Mouse (Mus musculus) myocyte (in vitro differentiated cells): ENCODE data around the gene Serpinb5. TPM values are rescaled to one million over a fixed set of nuclear protein-coding genes. Genes with fewer than 3 reads are reported as not detected.

Source experiments
- H3K27me3 ChIP-seq: one replicate; pipeline ENCODE4 v1.6.1; 2011; ENCODE audit not compliant: control insufficient read depth, insufficient read depth, insufficient read length
- H3K36me3 ChIP-seq: one replicate; pipeline ENCODE4 v1.6.1; 2011; ENCODE audit not compliant: control insufficient read depth, insufficient read depth
- H3K4me2 ChIP-seq: one replicate; pipeline ENCODE4 v1.6.1; 2011; ENCODE audit warnings: low read depth, control low read depth
- H3K4me3 ChIP-seq: one replicate; pipeline ENCODE4 v1.5.1; 2011; ENCODE audit warnings: mild to moderate bottlenecking, control low read depth, moderate library complexity
- H3K79me2 ChIP-seq: one replicate; pipeline ENCODE4 v1.6.1; 2011; ENCODE audit not compliant: control insufficient read depth, insufficient read depth
- H3ac ChIP-seq: one replicate; pipeline ENCODE4 v1.6.1; 2011; ENCODE audit not compliant: control insufficient read depth, insufficient read length
- CEBPB ChIP-seq: IDR thresholded peaks from 2 replicates; pipeline ENCODE4 v1.6.1; 2011; ENCODE audit warnings: mild to moderate bottlenecking, moderate library complexity; ENCODE audit not compliant: poor library complexity, insufficient read depth, severe bottlenecking
- E2F4 ChIP-seq: IDR thresholded peaks from one replicate; pipeline ENCODE4 v1.6.1; 2011; ENCODE audit warnings: mild to moderate bottlenecking, control low read depth, moderate library complexity; ENCODE audit not compliant: insufficient read depth
- MAX ChIP-seq: IDR thresholded peaks from one replicate; pipeline ENCODE4 v1.6.1; 2011; ENCODE audit warnings: low read depth, mild to moderate bottlenecking, control low read depth
- MYOD1 ChIP-seq, 3 experiments: IDR thresholded peaks; one replicate each; pipeline ENCODE4 v1.6.1; 2011; ENCODE audit warnings: control low read depth in 2 of 3, low read depth in 2 of 3, mild to moderate bottlenecking in 2 of 3, moderate library complexity in 1 of 3; ENCODE audit not compliant: insufficient read length in 2 of 3, control insufficient read depth in 1 of 3
- MYOG ChIP-seq, 3 experiments: IDR thresholded peaks; one replicate each; pipeline ENCODE4 v1.6.1; 2011; ENCODE audit warnings: control low read depth in 2 of 3, low read depth in 2 of 3, mild to moderate bottlenecking in 2 of 3; ENCODE audit not compliant: insufficient read length in 2 of 3, control insufficient read depth in 1 of 3, insufficient read depth in 1 of 3
- POLR2A ChIP-seq: IDR thresholded peaks from one replicate; pipeline ENCODE4 v1.6.1; 2011; ENCODE audit warnings: low read depth, mild to moderate bottlenecking, control low read depth, moderate library complexity; ENCODE audit not compliant: insufficient read length
- POLR2AphosphoS2 ChIP-seq: IDR thresholded peaks from one replicate; pipeline ENCODE4 v1.6.1; 2011; ENCODE audit warnings: low read depth, control low read depth; ENCODE audit not compliant: insufficient read length
- REST ChIP-seq: IDR thresholded peaks from one replicate; pipeline ENCODE4 v1.6.1; 2011; ENCODE audit warnings: mild to moderate bottlenecking, control low read depth, moderate library complexity; ENCODE audit not compliant: insufficient read depth, insufficient read length
- SRF ChIP-seq: IDR thresholded peaks from one replicate; pipeline ENCODE4 v1.6.1; 2011; ENCODE audit warnings: low read depth; ENCODE audit not compliant: control insufficient read depth, insufficient read length
- TCF12 ChIP-seq: IDR thresholded peaks from one replicate; pipeline ENCODE4 v1.6.1; 2011; ENCODE audit warnings: mild to moderate bottlenecking, control low read depth; ENCODE audit not compliant: poor library complexity, insufficient read depth, severe bottlenecking
- TCF3 ChIP-seq: IDR thresholded peaks from one replicate; pipeline ENCODE4 v1.6.1; 2011; ENCODE audit warnings: low read depth, control low read depth; ENCODE audit not compliant: insufficient read length
- USF1 ChIP-seq: IDR thresholded peaks from one replicate; pipeline ENCODE4 v1.6.1; 2011; ENCODE audit warnings: low read depth, mild to moderate bottlenecking, control low read depth, moderate library complexity
- polyA plus RNA-seq: library from polyadenylated mRNA; unstranded; fragments of >200 nt; fragmentation: generic; extraction: Trizol; gene quantifications from one replicate; pipeline ENCODE4 v1.2.1, GENCODE M21; 2012; ENCODE audit warnings: missing spikeins

The Serpinb5 gene
- polyA plus RNA-seq, 1 experiment, result not detected

- no peaks in the 10 kb centered on the region for H3K79me2 ChIP-seq
- TF ChIP-seq SRF (no peak), MYOG (IDR thresholded peaks at IDR 0.05; ENCODE audit: control insufficient read depth in 1 of 3, insufficient read depth in 1 of 3, insufficient read length in 2 of 3, low read depth in 2 of 3) (no peak), POLR2AphosphoS2 (no peak), TCF12 (no peak), MAX (no peak), MYOD1 (IDR thresholded peaks at IDR 0.05; ENCODE audit: control insufficient read depth in 1 of 3, insufficient read length in 2 of 3, low read depth in 2 of 3) (no peak), REST (no peak), POLR2A (no peak), E2F4 (no peak), USF1 (no peak), TCF3 (no peak), CEBPB (no peak)
- H3K4me2 ChIP-seq, result no peak overlapping the region
- no peaks in the 10 kb centered on the region for H3K36me3 ChIP-seq
- H3K4me3 ChIP-seq, result no peak overlapping the region
- H3ac ChIP-seq, result no peak overlapping the region
- H3K27me3 ChIP-seq, result peaks cover 8% of the 10 kb centered on the region
Measured at GRCm38 (mm10) chr1:106822297-106822696, 38.7 kb upstream of the Serpinb5 start.

DNA sequence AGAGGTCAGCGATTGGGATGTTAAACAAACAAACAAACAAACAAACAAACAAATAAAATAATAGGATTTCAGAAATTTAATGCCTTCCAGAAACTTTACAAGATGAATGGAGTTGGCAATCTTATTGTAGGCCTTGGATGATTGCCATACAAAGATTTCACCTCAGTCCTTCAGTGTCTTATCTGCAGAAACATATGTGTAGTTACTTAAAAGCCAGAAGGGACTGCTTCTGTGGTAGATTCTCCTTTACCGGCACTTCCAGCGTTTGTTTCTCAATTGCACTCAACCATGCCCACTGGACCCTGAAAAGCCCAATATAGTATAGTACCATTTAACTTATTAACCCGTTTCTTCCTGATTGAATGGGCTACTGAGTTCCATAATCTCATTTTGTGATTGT is 32.2 kb upstream of the Serpinb5 start:
- Histone ChIP-seq H3K4me3 (no peak overlapping the region), H3K27me3 (peaks cover 4% of the 10 kb centered on the region), H3K4me2 (no peak overlapping the region), H3K79me2 (no peaks in the 10 kb centered on the region), H3ac (no peak overlapping the region), H3K36me3 (no peaks in the 10 kb centered on the region)
- TF ChIP-seq E2F4 (no peak), SRF (no peak), MYOD1 (IDR thresholded peaks at IDR 0.05; ENCODE audit: control insufficient read depth in 1 of 3, insufficient read length in 2 of 3, low read depth in 2 of 3) (no peak), MYOG (IDR thresholded peaks at IDR 0.05; ENCODE audit: control insufficient read depth in 1 of 3, insufficient read depth in 1 of 3, insufficient read length in 2 of 3, low read depth in 2 of 3) (no peak), POLR2A (no peak), TCF3 (no peak), REST (no peak), MAX (no peak), USF1 (no peak), TCF12 (no peak)

DNA sequence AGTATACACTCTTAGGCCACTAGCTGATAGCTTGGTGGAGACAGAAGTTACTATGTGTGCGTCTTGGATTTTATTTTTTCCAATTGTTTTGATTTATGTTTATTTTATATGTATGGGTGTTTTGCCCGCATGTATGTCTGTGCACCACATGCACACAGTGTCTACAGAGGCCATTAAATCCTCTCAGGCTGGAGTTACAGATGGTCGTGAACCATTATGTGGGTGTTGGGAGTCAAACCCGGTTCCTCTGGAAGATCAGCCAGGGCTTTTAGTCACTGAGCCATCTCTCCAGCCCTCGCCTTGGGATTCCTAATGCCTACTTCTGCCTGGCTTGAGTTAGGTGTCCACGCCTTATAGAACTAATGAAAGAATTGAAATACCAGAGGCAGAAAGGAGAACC is 4.6 kb downstream of the Serpinb5 start:
- TF ChIP-seq MYOD1 (IDR thresholded peaks at IDR 0.05; ENCODE audit: control insufficient read depth in 1 of 3, insufficient read length in 2 of 3, low read depth in 2 of 3), result no peak
- TF ChIP-seq USF1, result no peak
- TF ChIP-seq TCF3, result no peak
- no peak for TF ChIP-seq REST
- TF ChIP-seq POLR2AphosphoS2, result no peak
- TF ChIP-seq MYOG (IDR thresholded peaks at IDR 0.05; ENCODE audit: control insufficient read depth in 1 of 3, insufficient read depth in 1 of 3, insufficient read length in 2 of 3, low read depth in 2 of 3), result no peak
- TF ChIP-seq POLR2A, result no peak
- TF ChIP-seq MAX, result no peak
- TF ChIP-seq TCF12, result no peak
- TF ChIP-seq E2F4, result no peak
- no peak for TF ChIP-seq CEBPB
- H3K4me3 ChIP-seq, result no peak overlapping the region
- no peak overlapping the region for H3K4me2 ChIP-seq
- H3K79me2 ChIP-seq, result no peaks in the 10 kb centered on the region
- H3K36me3 ChIP-seq, result no peaks in the 10 kb centered on the region
- no peak overlapping the region for H3ac ChIP-seq
- no peaks in the 10 kb centered on the region for H3K27me3 ChIP-seq

GRCm38 (mm10) chr1:106866029-106866428 is 5.1 kb downstream of the Serpinb5 start:
- no peaks in the 10 kb centered on the region for H3K27me3 ChIP-seq
- H3K79me2 ChIP-seq, result no peaks in the 10 kb centered on the region
- H3K36me3 ChIP-seq, result no peaks in the 10 kb centered on the region
- no peak overlapping the region for H3K4me2 ChIP-seq
- TF ChIP-seq MAX (no peak), MYOD1 (IDR thresholded peaks at IDR 0.05; ENCODE audit: control insufficient read depth in 1 of 3, insufficient read length in 2 of 3, low read depth in 2 of 3) (no peak), MYOG (IDR thresholded peaks at IDR 0.05; ENCODE audit: control insufficient read depth in 1 of 3, insufficient read depth in 1 of 3, insufficient read length in 2 of 3, low read depth in 2 of 3) (no peak), TCF12 (no peak), POLR2AphosphoS2 (no peak), CEBPB (no peak), REST (no peak), E2F4 (no peak), USF1 (no peak), SRF (no peak), POLR2A (no peak), TCF3 (no peak)
- H3ac ChIP-seq, result no peak overlapping the region
- H3K4me3 ChIP-seq, result no peak overlapping the region

- no peak overlapping the region for H3K4me2 ChIP-seq
- H3ac ChIP-seq, result no peak overlapping the region
- no peaks in the 10 kb centered on the region for H3K36me3 ChIP-seq
- TF ChIP-seq SRF (no peak), TCF3 (no peak), MAX (no peak), POLR2AphosphoS2 (no peak), MYOG (IDR thresholded peaks at IDR 0.05; ENCODE audit: control insufficient read depth in 1 of 3, insufficient read depth in 1 of 3, insufficient read length in 2 of 3, low read depth in 2 of 3) (no peak), E2F4 (no peak), REST (no peak), USF1 (no peak)
- no peak overlapping the region for H3K4me3 ChIP-seq
- H3K79me2 ChIP-seq, result no peaks in the 10 kb centered on the region
- no peaks in the 10 kb centered on the region for H3K27me3 ChIP-seq
Measured at GRCm38 (mm10) chr1:106866768-106867167, 5.8 kb downstream of the Serpinb5 start.
